Mouse (Mus musculus) G1E (cell line): ENCODE measurements at regions not wholly inside any gene's neighbourhood (a gene's known extent, or its start where the extent isn't known, plus 50 kb on each side); places are given as distances from the start of the nearest gene placed in this dataset.

ENCODE experiments used
- ATAC-seq: 2 replicates; pipeline ENCODE4 v1.8.0; 2016; ENCODE audit warnings: mild to moderate bottlenecking; ENCODE audit not compliant: insufficient number of reproducible peaks, poor library complexity, low FRiP score, severe bottlenecking; ENCODE audit errors: extremely low read depth
- DNase-seq: peaks from one replicate; pipeline ENCODE4 v3.0.0; 2012; ENCODE audit warnings: low spot score
- H3K27me3 ChIP-seq: 2 replicates; pipeline ENCODE4 v1.6.1; 2012; ENCODE audit warnings: mild to moderate bottlenecking, low read length, inconsistent platforms; ENCODE audit not compliant: insufficient read depth
- H3K36me3 ChIP-seq: replicated peaks from 2 replicates; pipeline ENCODE3; 2012; ENCODE audit warnings: mild to moderate bottlenecking, inconsistent platforms
- H3K4me1 ChIP-seq: 2 replicates; pipeline ENCODE4 v1.6.1; 2012; ENCODE audit warnings: low read depth, low read length, inconsistent platforms, mixed read lengths; ENCODE audit not compliant: insufficient read depth
- H3K4me3 ChIP-seq: 2 replicates; pipeline ENCODE4 v1.5.1; 2012; ENCODE audit warnings: low read depth, mild to moderate bottlenecking, inconsistent platforms, low read length, moderate library complexity, mixed read lengths
- H3K9me3 ChIP-seq: replicated peaks from 2 replicates; pipeline ENCODE4 v1.6.1; 2012; ENCODE audit warnings: inconsistent platforms
- CTCF ChIP-seq: IDR thresholded peaks from 2 replicates; pipeline ENCODE4 v1.5.1; 2012; ENCODE audit warnings: low read depth, low read length, inconsistent platforms, mixed read lengths
- GATA1 ChIP-seq: IDR thresholded peaks from 2 replicates; pipeline ENCODE4 v1.6.1; 2012; ENCODE audit warnings: borderline replicate concordance, low read length, inconsistent platforms, mixed read lengths
- GATA2 ChIP-seq: IDR thresholded peaks from 2 replicates; pipeline ENCODE4 v1.6.1; 2012; ENCODE audit warnings: low read depth, low read length, inconsistent platforms, borderline replicate concordance
- POLR2AphosphoS5 ChIP-seq: IDR thresholded peaks from 2 replicates; pipeline ENCODE4 v1.6.1; 2012; ENCODE audit warnings: low read depth, low read length, inconsistent platforms; ENCODE audit not compliant: insufficient replicate concordance
- TAL1 ChIP-seq: conservative IDR thresholded peaks from 2 replicates; pipeline ENCODE4 v1.6.1; 2012; ENCODE audit warnings: low read depth, low read length, inconsistent platforms, mixed read lengths

DNA sequence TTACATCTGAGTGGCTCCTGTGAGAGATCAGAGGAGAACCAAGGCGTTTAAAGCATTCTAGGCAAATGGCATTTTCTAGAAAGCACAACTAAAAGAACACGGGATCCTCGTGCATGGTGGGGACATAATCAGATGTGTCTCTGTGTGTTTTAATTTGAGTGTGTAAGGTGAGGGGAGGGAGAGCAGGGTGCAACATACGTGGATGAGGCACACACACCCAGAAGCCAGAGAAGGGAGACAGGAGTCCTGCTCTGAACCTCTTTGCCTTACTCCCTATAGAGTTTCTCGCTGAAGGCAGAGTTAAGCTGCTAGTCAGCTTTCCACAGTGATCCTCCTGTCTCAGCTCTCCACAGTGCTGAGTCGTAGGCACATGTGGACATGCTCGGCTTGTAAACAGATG lies 386.1 kb downstream of the Cbln4 start:
- Histone ChIP-seq H3K27me3 (no peaks in the 10 kb centered on the region), H3K9me3 (peaks cover 48% of the 10 kb centered on the region), H3K4me1 (no peaks in the 10 kb centered on the region), H3K4me3 (no peak overlapping the region), H3K36me3 (no peaks in the 10 kb centered on the region)
- DNase-seq (no peak), ATAC-seq (no peak)
- TF ChIP-seq GATA1, result no peak
- no peak for TF ChIP-seq TAL1

DNA sequence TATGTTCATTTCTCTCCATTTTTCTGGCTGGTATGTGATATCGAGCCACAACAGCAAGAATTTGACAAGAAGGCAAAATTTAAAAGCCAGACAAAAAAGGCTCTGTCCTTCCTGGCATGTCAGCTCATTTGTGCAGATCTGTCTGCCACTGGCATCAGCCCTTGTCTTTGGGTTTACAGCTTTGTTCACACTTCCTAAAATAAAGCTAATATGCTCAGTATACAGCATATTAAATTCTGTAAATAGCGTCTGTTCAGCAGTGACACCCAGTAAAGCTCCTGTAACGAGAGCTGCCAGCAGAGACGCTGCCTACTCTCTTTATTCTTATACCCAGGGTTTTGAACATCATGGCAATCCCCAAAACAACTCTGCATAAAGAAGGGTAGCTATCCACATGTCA lies 401.5 kb downstream of the Cbln4 start:
- DNase-seq, result no peak
- no peak for TF ChIP-seq CTCF
- H3K36me3 ChIP-seq, result no peaks in the 10 kb centered on the region
- no peak overlapping the region for H3K4me3 ChIP-seq
- peaks cover 68% of the 10 kb centered on the region for H3K9me3 ChIP-seq
- no peak for ATAC-seq
- H3K4me1 ChIP-seq, result no peaks in the 10 kb centered on the region
- no peaks in the 10 kb centered on the region for H3K27me3 ChIP-seq

GRCm38 (mm10) chr2:171640478-171640877 lies 402.8 kb downstream of the Cbln4 start:
- DNase-seq, result no peak
- no peak for ATAC-seq

DNA sequence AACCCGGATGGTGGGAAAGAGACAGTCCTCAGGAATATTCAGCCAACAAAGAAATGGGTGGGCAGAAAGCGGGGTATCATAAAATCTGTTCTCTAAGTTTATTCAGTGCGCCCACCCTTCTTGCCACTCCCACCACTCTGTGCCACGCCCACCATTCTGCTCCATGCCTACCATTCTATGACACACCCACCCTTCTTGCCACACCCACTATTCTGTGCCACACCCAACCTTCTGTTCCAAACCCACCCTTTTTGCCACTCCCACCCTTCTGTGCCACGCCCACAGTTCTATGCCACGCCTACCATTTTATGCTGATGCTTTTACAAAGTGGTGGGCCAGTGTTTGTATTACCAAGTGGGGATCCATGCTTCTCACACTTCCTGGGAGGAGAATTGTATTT lies 404.3 kb downstream of the Cbln4 start:
- ATAC-seq (no peak), DNase-seq (no peak)
- Histone ChIP-seq H3K27me3 (no peaks in the 10 kb centered on the region), H3K36me3 (no peaks in the 10 kb centered on the region), H3K4me3 (no peak overlapping the region), H3K9me3 (peaks cover 70% of the 10 kb centered on the region), H3K4me1 (no peaks in the 10 kb centered on the region)
- TF ChIP-seq CTCF (no peak), GATA1 (no peak), POLR2AphosphoS5 (no peak), TAL1 (no peak), GATA2 (no peak)

More at GRCm38 (mm10) chr2:171640478-171640877, 402.8 kb downstream of the Cbln4 start:
- H3K4me1 ChIP-seq, result no peaks in the 10 kb centered on the region
- peaks cover 69% of the 10 kb centered on the region for H3K9me3 ChIP-seq
- no peaks in the 10 kb centered on the region for H3K27me3 ChIP-seq
- TF ChIP-seq GATA2 (no peak), CTCF (no peak), POLR2AphosphoS5 (no peak), GATA1 (no peak), TAL1 (no peak)
- H3K36me3 ChIP-seq, result no peaks in the 10 kb centered on the region
- H3K4me3 ChIP-seq, result no peak overlapping the region

GRCm38 (mm10) chr2:171636837-171637236 lies 406.4 kb downstream of the Cbln4 start:
- no peak overlapping the region for H3K4me3 ChIP-seq
- H3K9me3 ChIP-seq, result peaks cover 72% of the 10 kb centered on the region
- no peaks in the 10 kb centered on the region for H3K27me3 ChIP-seq
- TF ChIP-seq GATA2 (no peak), GATA1 (no peak), POLR2AphosphoS5 (no peak), CTCF (no peak), TAL1 (no peak)
- DNase-seq (no peak), ATAC-seq (no peak)
- H3K36me3 ChIP-seq, result no peaks in the 10 kb centered on the region
- no peaks in the 10 kb centered on the region for H3K4me1 ChIP-seq

GRCm38 (mm10) chr2:171633355-171634097 lies 409.7 kb downstream of the Cbln4 start:
- Histone ChIP-seq H3K9me3 (peaks cover 60% of the 10 kb centered on the region), H3K27me3 (no peaks in the 10 kb centered on the region), H3K4me1 (no peaks in the 10 kb centered on the region), H3K36me3 (no peaks in the 10 kb centered on the region), H3K4me3 (no peak overlapping the region)
- TF ChIP-seq GATA1, result no peak
- TF ChIP-seq TAL1, result no peak
- TF ChIP-seq CTCF, result no peak
- no peak for TF ChIP-seq POLR2AphosphoS5
- no peak for TF ChIP-seq GATA2
- ATAC-seq, result no peak
- no peak for DNase-seq

- no peaks in the 10 kb centered on the region for H3K27me3 ChIP-seq
- H3K9me3 ChIP-seq, result peaks cover 39% of the 10 kb centered on the region
- H3K4me1 ChIP-seq, result no peaks in the 10 kb centered on the region
- no peak for ATAC-seq
- no peaks in the 10 kb centered on the region for H3K36me3 ChIP-seq
- TF ChIP-seq CTCF, result no peak
- no peak for TF ChIP-seq POLR2AphosphoS5
- TF ChIP-seq GATA1, result no peak
- TF ChIP-seq TAL1, result no peak
- TF ChIP-seq GATA2, result no peak
- no peak overlapping the region for H3K4me3 ChIP-seq
- no peak for DNase-seq
These were observed 413.1 kb downstream of the Cbln4 start for GRCm38 (mm10) chr2:171630101-171630715.
